Mouse (Mus musculus): ENCODE data around the gene Sgf29.

DNA sequence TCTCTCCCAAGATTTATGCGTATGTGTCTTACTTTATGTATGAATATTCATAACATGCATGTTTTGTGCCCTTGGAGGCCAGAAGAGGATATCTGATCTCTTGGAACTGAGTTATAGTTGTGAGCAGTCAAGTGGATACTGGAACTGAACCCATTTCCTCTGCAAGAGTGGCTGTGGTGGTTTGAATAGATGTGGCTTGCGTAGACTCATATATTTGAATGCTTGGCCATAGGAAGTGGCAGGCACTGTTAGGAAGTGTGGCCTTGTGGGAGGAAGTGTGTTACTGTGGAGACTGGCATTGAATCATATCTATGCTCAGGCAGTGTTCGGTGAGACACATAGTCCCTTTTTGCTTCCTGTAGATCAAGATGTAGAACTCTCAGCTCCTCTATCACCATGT, 6.6 kb downstream of the Sgf29 start:
- TF ChIP-seq POLR2A (IDR thresholded peaks at IDR 0.05; ENCODE audit: insufficient read length, low read depth) (no peak), E2F4 (IDR thresholded peaks at IDR 0.05; ENCODE audit: insufficient read depth) (no peak), MYOG (IDR thresholded peaks at IDR 0.05; ENCODE audit: control insufficient read depth in 1 of 3, insufficient read depth in 1 of 3, insufficient read length in 2 of 3, low read depth in 2 of 3) (no peak), USF1 (IDR thresholded peaks at IDR 0.05; ENCODE audit: low read depth) (no peak), TCF12 (IDR thresholded peaks at IDR 0.05; ENCODE audit: insufficient read depth, poor library complexity, severe bottlenecking) (no peak), MYOD1 (IDR thresholded peaks at IDR 0.05; ENCODE audit: control insufficient read depth in 1 of 3, insufficient read length in 2 of 3, low read depth in 2 of 3) (no peak), CEBPB (IDR thresholded peaks at IDR 0.05; ENCODE audit: insufficient read depth, poor library complexity, severe bottlenecking) (no peak), MAX (IDR thresholded peaks at IDR 0.05; ENCODE audit: low read depth) (no peak), POLR2AphosphoS2 (IDR thresholded peaks at IDR 0.05; ENCODE audit: insufficient read length, low read depth) (no peak), REST (IDR thresholded peaks at IDR 0.05; ENCODE audit: insufficient read depth, insufficient read length) (no peak)
